Mouse (Mus musculus): ENCODE measurements around the gene Prkcb. TPM values are rescaled to one million over a fixed set of nuclear protein-coding genes. Genes with fewer than 3 reads are reported as not detected.

Prkcb gene
- total RNA-seq, 2 experiments from 2014 or later: 17.5 to 26.8 TPM

Other genes with a start within 250 kb of the Prkcb start
- 11.2 and 13.0 TPM in 2 replicates for gene Ubfd1, start 221.6 kb upstream of the Prkcb start, total RNA-seq (2015; ENCODE audit: low replicate concordance)
- gene Ubfd1, start 221.6 kb upstream of the Prkcb start, total RNA-seq (2017; ENCODE audit: low replicate concordance): 1.7 and 10.4 TPM in 2 replicates
- 0.72 TPM in 1 of 2 replicates, not detected in the other for gene Ears2, start 221.5 kb upstream of the Prkcb start, total RNA-seq (2015; ENCODE audit: low replicate concordance)
- 0.15 and 0.90 TPM in 2 replicates for gene Ears2, start 221.5 kb upstream of the Prkcb start, total RNA-seq (2017; ENCODE audit: low replicate concordance)
- gene Ndufab1, start 186.9 kb upstream of the Prkcb start, total RNA-seq (2015; ENCODE audit: low replicate concordance): 88.7 and 168 TPM in 2 replicates
- gene Ndufab1, start 186.9 kb upstream of the Prkcb start, total RNA-seq (2017; ENCODE audit: low replicate concordance): 19.6 and 45.8 TPM in 2 replicates
- gene Palb2, start 155.8 kb upstream of the Prkcb start, total RNA-seq (2015; ENCODE audit: low replicate concordance): 15.1 and 27.0 TPM in 2 replicates
- gene Palb2, start 155.8 kb upstream of the Prkcb start, total RNA-seq (2017; ENCODE audit: low replicate concordance): 28.4 and 30.3 TPM in 2 replicates
- 61.6 and 66.3 TPM in 2 replicates for gene Dctn5, start 155.7 kb upstream of the Prkcb start, total RNA-seq (2015; ENCODE audit: low replicate concordance)
- 31.4 and 32.3 TPM in 2 replicates for gene Dctn5, start 155.7 kb upstream of the Prkcb start, total RNA-seq (2017; ENCODE audit: low replicate concordance)
- 128 and 147 TPM in 2 replicates for gene Plk1, start 129.3 kb upstream of the Prkcb start, total RNA-seq (2015; ENCODE audit: low replicate concordance)
- gene Plk1, start 129.3 kb upstream of the Prkcb start, total RNA-seq (2017; ENCODE audit: low replicate concordance): 146 and 147 TPM in 2 replicates
- not detected in 2 replicates for gene Ern2, start 102.5 kb upstream of the Prkcb start, total RNA-seq (2015; ENCODE audit: low replicate concordance)
- gene Ern2, start 102.5 kb upstream of the Prkcb start, total RNA-seq (2017; ENCODE audit: low replicate concordance): not detected in 2 replicates
- gene Chp2, start 69.3 kb upstream of the Prkcb start, total RNA-seq (2015; ENCODE audit: low replicate concordance): 1.7 and 4.3 TPM in 2 replicates
- gene Chp2, start 69.3 kb upstream of the Prkcb start, total RNA-seq (2017; ENCODE audit: low replicate concordance): 6.7 and 7.8 TPM in 2 replicates